Mouse (Mus musculus) heart, postnatal 0 days (tissue): ENCODE data around the gene Flrt1. TPM values are rescaled to one million over a fixed set of nuclear protein-coding genes. Genes with fewer than 3 reads are reported as not detected.

Source experiments
- ATAC-seq: fragments of 200-750 bp; cut with Nextera tagmentation; 2 replicates; pipeline ENCODE4 v1.8.0; 2017; ENCODE audit warnings: low read depth, moderate number of reproducible peaks, moderate library complexity; ENCODE audit not compliant: insufficient read depth
- DNase-seq: peaks from one replicate; pipeline ENCODE4 v3.0.0-alpha.2; 2016; ENCODE audit warnings: low spot score
- H3K27ac ChIP-seq: fragments of 300-500 bp; sonication (generic); 2 replicates; pipeline ENCODE4 v1.5.1; 2014; ENCODE audit warnings: low read depth, mild to moderate bottlenecking
- H3K27me3 ChIP-seq: fragments of 300-500 bp; sonication (generic); 2 replicates; pipeline ENCODE4 v1.6.1; 2014; ENCODE audit warnings: low read length, mixed read lengths; ENCODE audit not compliant: control insufficient read depth, insufficient read depth
- H3K36me3 ChIP-seq: fragments of 300-500 bp; sonication (generic); replicated peaks from 2 replicates; pipeline ENCODE4 v1.6.1; 2014; ENCODE audit warnings: low read length, mixed read lengths; ENCODE audit not compliant: control insufficient read depth, insufficient read depth
- H3K4me1 ChIP-seq: fragments of 300-500 bp; sonication (generic); 2 replicates; pipeline ENCODE4 v1.6.1; 2014; ENCODE audit warnings: antibody characterized with exemption; ENCODE audit not compliant: control insufficient read depth, insufficient read depth
- H3K4me2 ChIP-seq: fragments of 300-500 bp; sonication (generic); 2 replicates; pipeline ENCODE4 v1.6.1; 2014; ENCODE audit warnings: low read depth, mild to moderate bottlenecking, low read length, moderate library complexity
- H3K4me3 ChIP-seq: fragments of 300-500 bp; sonication (generic); 2 replicates; pipeline ENCODE4 v1.5.1; 2014; ENCODE audit warnings: low read depth, low read length
- H3K9ac ChIP-seq: fragments of 300-500 bp; sonication (generic); replicated peaks from 2 replicates; pipeline ENCODE4 v1.6.1; 2014; ENCODE audit warnings: low read depth, low read length, mixed read lengths
- H3K9me3 ChIP-seq: fragments of 300-500 bp; sonication (generic); replicated peaks from 2 replicates; pipeline ENCODE4 v1.6.1; 2016; ENCODE audit warnings: low read length; ENCODE audit not compliant: control insufficient read depth
- CTCF ChIP-seq: IDR thresholded peaks from 2 replicates; pipeline ENCODE4 v1.5.1; 2016; ENCODE audit warnings: antibody characterized with exemption, control low read depth, low read depth
- EP300 ChIP-seq: IDR thresholded peaks from 2 replicates; pipeline ENCODE4 v1.6.1; 2016; ENCODE audit warnings: antibody characterized with exemption, low read depth
- WGBS: fragments of 180-500 bp; shearing (Covaris S2); extraction: QIAGEN DNeasy Blood & Tissue Kit; methylation state at CpG from one replicate; pipeline ENCODE4 v1.1.7; 2014; 5-methylcytosine and 5-hydroxymethylcytosine counted together
- polyA plus RNA-seq: library from polyadenylated mRNA; unstranded; fragments of >200 nt; fragmentation: Nextera tagmentation; extraction: Ambion mirVana; gene quantifications from 2 replicates; pipeline ENCODE4 v1.2.1, GENCODE M21; 2015
- total RNA-seq: library from RNA; depleted of rRNA; stranded (reverse); fragments of >200 nt; gene quantifications from 2 replicates; pipeline ENCODE4 v1.2.3, GENCODE M21; 2014; ENCODE audit warnings: low replicate concordance

Gene Flrt1
- total and polyA plus RNA-seq, 2 experiments from 2014 or later, result 0.23 to 1.0 TPM

- Histone ChIP-seq H3K4me2 (no peak overlapping the region), H3K36me3 (no peaks in the 10 kb centered on the region), H3K27ac (no peak overlapping the region), H3K9ac (no peak overlapping the region), H3K4me3 (no peak overlapping the region), H3K4me1 (peaks cover 20% of the 10 kb centered on the region), H3K27me3 (no peaks in the 10 kb centered on the region), H3K9me3 (no peaks in the 10 kb centered on the region)
- 86% methylated on average over 4 of the region's 4 CpGs for WGBS
- DNase-seq (no peak), ATAC-seq (no peak)
- no peak for TF ChIP-seq EP300
- TF ChIP-seq CTCF, result no peak
Observed at GRCm38 (mm10) chr19:7116038-7116731, 10.7 kb upstream of the Flrt1 start.

GRCm38 (mm10) chr19:7113574-7113973 is 8.0 kb upstream of the Flrt1 start:
- Histone ChIP-seq H3K27me3 (no peaks in the 10 kb centered on the region), H3K36me3 (no peaks in the 10 kb centered on the region), H3K4me3 (no peak overlapping the region), H3K27ac (no peak overlapping the region), H3K9me3 (no peaks in the 10 kb centered on the region), H3K9ac (peak overlapping the region; percentile 30; the same call in 1 of the 2 replicates), H3K4me1 (peaks cover 24% of the 10 kb centered on the region), H3K4me2 (no peak overlapping the region)
- WGBS, result 62% methylated on average over 14 of the region's 14 CpGs
- TF ChIP-seq EP300 (no peak), CTCF (no peak)
- DNase-seq (no peak), ATAC-seq (no peak)

- ATAC-seq (no peak), DNase-seq (no peak)
- H3K4me2 ChIP-seq, result no peak overlapping the region
- peaks cover 25% of the 10 kb centered on the region for H3K4me1 ChIP-seq
- WGBS, result 65% methylated on average over 3 of the region's 3 CpGs
- H3K9ac ChIP-seq, result no peak overlapping the region
- TF ChIP-seq EP300 (no peak), CTCF (no peak)
- H3K9me3 ChIP-seq, result no peaks in the 10 kb centered on the region
- H3K36me3 ChIP-seq, result no peaks in the 10 kb centered on the region
- H3K27ac ChIP-seq, result no peak overlapping the region
- no peak overlapping the region for H3K4me3 ChIP-seq
- H3K27me3 ChIP-seq, result no peaks in the 10 kb centered on the region
Observed at GRCm38 (mm10) chr19:7112628-7113027, 7.1 kb upstream of the Flrt1 start.

- Histone ChIP-seq H3K4me1 (peaks cover 24% of the 10 kb centered on the region), H3K36me3 (no peaks in the 10 kb centered on the region), H3K4me2 (no peak overlapping the region), H3K4me3 (no peak overlapping the region), H3K27me3 (no peaks in the 10 kb centered on the region), H3K9me3 (no peaks in the 10 kb centered on the region), H3K27ac (no peak overlapping the region), H3K9ac (no peak overlapping the region)
- ATAC-seq (no peak), DNase-seq (no peak)
- no peak for TF ChIP-seq EP300
- TF ChIP-seq CTCF, result no peak
- 77% methylated on average over 4 of the region's 4 CpGs for WGBS
Observed at GRCm38 (mm10) chr19:7111710-7112109, 6.2 kb upstream of the Flrt1 start.

GRCm38 (mm10) chr19:7111309-7111708 is 5.8 kb upstream of the Flrt1 start:
- no peak overlapping the region for H3K9ac ChIP-seq
- H3K36me3 ChIP-seq, result no peaks in the 10 kb centered on the region
- no peak for DNase-seq
- no peaks in the 10 kb centered on the region for H3K9me3 ChIP-seq
- TF ChIP-seq EP300, result no peak
- no peak for TF ChIP-seq CTCF
- H3K4me3 ChIP-seq, result no peak overlapping the region
- ATAC-seq, result no peak
- WGBS, result 76% methylated on average over 6 of the region's 6 CpGs
- no peak overlapping the region for H3K27ac ChIP-seq
- no peaks in the 10 kb centered on the region for H3K27me3 ChIP-seq
- H3K4me2 ChIP-seq, result no peak overlapping the region
- peaks cover 24% of the 10 kb centered on the region for H3K4me1 ChIP-seq

GRCm38 (mm10) chr19:7110875-7111274 is 5.3 kb upstream of the Flrt1 start:
- ATAC-seq (0 out of 2 replicates have a peak, but pooled peaks have one; percentile 17), DNase-seq (no peak)
- no peaks in the 10 kb centered on the region for H3K9me3 ChIP-seq
- H3K36me3 ChIP-seq, result no peaks in the 10 kb centered on the region
- no peaks in the 10 kb centered on the region for H3K27me3 ChIP-seq
- H3K9ac ChIP-seq, result no peak overlapping the region
- H3K27ac ChIP-seq, result no peak overlapping the region
- H3K4me2 ChIP-seq, result no peak overlapping the region
- WGBS, result 62% methylated on average over 6 of the region's 6 CpGs
- TF ChIP-seq EP300, result no peak
- no peak for TF ChIP-seq CTCF
- no peak overlapping the region for H3K4me3 ChIP-seq
- peaks cover 24% of the 10 kb centered on the region for H3K4me1 ChIP-seq
